25 mouse cellular contexts compared by ENCODE assay signal in the genomic region with DNA sequence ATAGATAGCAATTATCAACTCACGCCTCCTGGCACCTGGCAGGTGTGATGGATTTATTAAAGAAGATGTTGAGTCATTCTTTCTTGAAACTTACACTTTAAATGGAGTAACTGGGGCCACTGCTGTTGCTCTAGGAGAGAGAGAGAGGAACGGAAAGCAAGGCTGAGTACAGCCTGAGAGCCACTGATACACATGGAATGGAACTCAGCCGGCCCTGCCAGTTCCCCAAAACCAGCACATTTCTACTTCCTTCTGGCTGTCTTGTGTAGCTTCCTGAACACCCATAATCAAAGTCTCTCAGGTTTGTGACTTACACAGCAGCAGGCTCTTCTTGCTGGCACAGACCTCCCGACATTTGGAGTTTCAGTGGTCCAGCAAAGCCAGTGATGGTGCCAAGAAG.
DNase-seq lines count a peak whose midpoint lies in the region; ATAC-seq and TF ChIP-seq lines count a peak whose summit lies in the region.
"Had no signal": no experiment of that assay in that cellular context is flagged by ENCODE, and none has a peak within 500 bp of the region (broad histone marks: within the 10 kb centered on the region; RNA-seq: fewer than 3 reads in every experiment).

No protein-coding gene starts in this region.

- no peaks in the 10 kb centered on the region for H3K27me3 ChIP-seq in MEL (ENCODE audit: control insufficient read depth in 1 of 2, insufficient read depth in 2 of 2, low read length in 2 of 2)
- no peaks in the 10 kb centered on the region for H3K27me3 ChIP-seq in hindbrain, postnatal 0 days (ENCODE audit: insufficient read depth, low read length)
- H3K27me3 ChIP-seq: forebrain, embryonic 13.5 days; hindbrain, embryonic 13.5 days; Patski had no signal

- no peak for TF ChIP-seq CTCF in MEL (IDR thresholded peaks at IDR 0.05 in 2 of 3, conservative IDR thresholded peaks at IDR 0.05 in 1 of 3; ENCODE audit: control insufficient read depth in 1 of 3, insufficient read depth in 1 of 3, low read depth in 2 of 3, low read length in 3 of 3, poor library complexity in 1 of 3, severe bottlenecking in 1 of 3)
- no peak for TF ChIP-seq CTCF in hindbrain, postnatal 0 days (IDR thresholded peaks at IDR 0.05; ENCODE audit: low read depth)

- H3K4me3 ChIP-seq in MEL (ENCODE audit: control insufficient read depth in 1 of 2, insufficient read depth in 1 of 2, low read depth in 2 of 2, low read length in 2 of 2), result no peak overlapping the region
- no peak overlapping the region for H3K4me3 ChIP-seq in hindbrain, postnatal 0 days (ENCODE audit: low read length)
- H3K4me3 ChIP-seq: forebrain, embryonic 10.5 days; forebrain, embryonic 13.5 days; gastrocnemius, adult 2 months; hindbrain, embryonic 10.5 days; hindbrain, embryonic 13.5 days had no signal

- peak; percentile 63 for ATAC-seq in common myeloid progenitor, adult 5-6 weeks (replicated peaks; ENCODE audit: low read depth, poor library complexity, severe bottlenecking)
- ATAC-seq in megakaryocyte, adult 5-6 weeks (ENCODE audit: poor library complexity, severe bottlenecking), result peak; percentile 52
- no peak for ATAC-seq in hindbrain, postnatal 0 days
- ATAC-seq: forebrain, embryonic 13.5 days; forebrain, embryonic 16.5 days; hindbrain, embryonic 16.5 days; inflammation-experienced regulatory T-cells, adult 6 months; intestine, embryonic 16.5 days; Patski had no signal

- peak; percentile 30 for DNase-seq in MEL (ENCODE audit: low read depth, low spot score)
- DNase-seq in urinary bladder, postnatal 10 days (ENCODE audit: low spot score), result no peak
- DNase-seq in hindbrain, postnatal 0 days (ENCODE audit: low spot score), result no peak
- DNase-seq in ovary, postnatal 14 days (ENCODE audit: low spot score), result no peak
- DNase-seq: adrenal gland, postnatal 10 days; adrenal gland, postnatal 36 days; cerebellum, adult 11 months; cerebellum, adult 2 months; cerebellum, adult 9-11 months; cerebellum, postnatal 25 days; gastrocnemius, adult 2 months; gastrocnemius, postnatal 14 days; heart, adult 18-20 months had no signal

- H3K4me1 ChIP-seq in MEL (ENCODE audit: control insufficient read depth in 1 of 2, insufficient read depth in 2 of 2, low read length in 2 of 2), result no peaks in the 10 kb centered on the region
- no peaks in the 10 kb centered on the region for H3K4me1 ChIP-seq in hindbrain, postnatal 0 days (ENCODE audit: insufficient read depth, low read length)
- H3K4me1 ChIP-seq: forebrain, embryonic 13.5 days; hindbrain, embryonic 10.5 days; hindbrain, embryonic 13.5 days had no signal

- no peaks in the 10 kb centered on the region for H3K9me3 ChIP-seq in MEL (replicated peaks; ENCODE audit: insufficient read depth, low read length)
- H3K9me3 ChIP-seq in hindbrain, postnatal 0 days (ENCODE audit: low read length), result no peaks in the 10 kb centered on the region
- H3K9me3 ChIP-seq: forebrain, embryonic 13.5 days; hindbrain, embryonic 13.5 days had no signal

- H3K36me3 ChIP-seq in MEL (ENCODE audit: control insufficient read depth in 1 of 2, insufficient read depth in 2 of 2, low read length in 2 of 2), result no peaks in the 10 kb centered on the region
- H3K36me3 ChIP-seq in hindbrain, postnatal 0 days (ENCODE audit: insufficient read depth, low read length), result no peaks in the 10 kb centered on the region
- H3K36me3 ChIP-seq: forebrain, embryonic 10.5 days; hindbrain, embryonic 10.5 days; hindbrain, embryonic 13.5 days had no signal

- TF ChIP-seq POLR2A in MEL (IDR thresholded peaks at IDR 0.05; ENCODE audit: control insufficient read depth in 1 of 2, insufficient read depth in 1 of 2, low read depth in 1 of 2, low read length in 2 of 2, poor library complexity in 1 of 2), result no peak

- TF ChIP-seq EP300 in MEL (IDR thresholded peaks at IDR 0.05; ENCODE audit: low read depth in 1 of 2, low read length in 2 of 2), result no peak

- H3K27ac ChIP-seq in MEL (ENCODE audit: control insufficient read depth, low read depth, low read length), result no peak overlapping the region
- H3K27ac ChIP-seq in hindbrain, postnatal 0 days, result no peak overlapping the region
- H3K27ac ChIP-seq: forebrain, embryonic 10.5 days; forebrain, embryonic 13.5 days; gastrocnemius, adult 2 months; hindbrain, embryonic 10.5 days; hindbrain, embryonic 13.5 days had no signal

- WGBS in hindbrain, postnatal 0 days, result 89% methylated on average over 4 of the region's 4 CpGs

- no peak overlapping the region; the same call in 1 of the 2 replicates for H3K9ac ChIP-seq in MEL (ENCODE audit: control insufficient read depth, low read depth, low read length, poor library complexity, severe bottlenecking)
- H3K9ac ChIP-seq in hindbrain, postnatal 0 days (replicated peaks; ENCODE audit: low read length), result no peak overlapping the region
- H3K9ac ChIP-seq: forebrain, embryonic 13.5 days; hindbrain, embryonic 13.5 days had no signal

- H3K4me2 ChIP-seq in hindbrain, postnatal 0 days (ENCODE audit: low read depth, low read length), result no peak overlapping the region
- H3K4me2 ChIP-seq: forebrain, embryonic 13.5 days; heart, embryonic 11.5 days; hindbrain, embryonic 13.5 days had no signal

- H3K79me2 ChIP-seq in MEL (ENCODE audit: control insufficient read depth, insufficient read depth, low read length, poor library complexity), result no peaks in the 10 kb centered on the region

- no peak for TF ChIP-seq RAD21 in MEL (IDR thresholded peaks at IDR 0.05; ENCODE audit: low read depth, low read length)

TF ChIP-seq in MEL, 35 proteins besides CTCF, POLR2A, EP300 and RAD21:
- TF ChIP-seq MAX (IDR thresholded peaks at IDR 0.05; ENCODE audit: low read length) (no peak), TCF12 (IDR thresholded peaks at IDR 0.05; ENCODE audit: low read depth, low read length) (no peak), USF1 (IDR thresholded peaks at IDR 0.05; ENCODE audit: low read depth, low read length) (no peak), CHD2 (IDR thresholded peaks at IDR 0.05; ENCODE audit: low read length) (no peak), BHLHE40 (IDR thresholded peaks at IDR 0.05; ENCODE audit: borderline replicate concordance, low read depth, low read length) (no peak), USF2 (IDR thresholded peaks at IDR 0.05; ENCODE audit: borderline replicate concordance in 1 of 2, insufficient read depth in 1 of 2, low read depth in 1 of 2, low read length in 2 of 2) (no peak), SIN3A (IDR thresholded peaks at IDR 0.05; ENCODE audit: low read length) (no peak), ELF1 (IDR thresholded peaks at IDR 0.05; ENCODE audit: low read depth, low read length) (no peak), KAT2A (conservative IDR thresholded peaks at IDR 0.05; ENCODE audit: low read depth, low read length) (no peak), NELFE (IDR thresholded peaks at IDR 0.05; ENCODE audit: low read depth, low read length) (no peak), MXI1 (IDR thresholded peaks at IDR 0.05; ENCODE audit: low read depth, low read length) (no peak), ETS1 (IDR thresholded peaks at IDR 0.05; ENCODE audit: low read depth, low read length) (no peak), SMC3 (IDR thresholded peaks at IDR 0.05; ENCODE audit: low read depth, low read length) (no peak), RCOR1 (IDR thresholded peaks at IDR 0.05; ENCODE audit: low read depth, low read length) (no peak)
